Mouse (Mus musculus) C2C12 (cell line): Measurements from ENCODE around the gene Eif1.

Experiments
- CEBPB ChIP-seq: IDR thresholded peaks from one replicate; pipeline ENCODE4 v1.6.1; 2011; ENCODE audit warnings: low read depth, mild to moderate bottlenecking, control low read depth, moderate library complexity
- CTCF ChIP-seq: IDR thresholded peaks from one replicate; pipeline ENCODE4 v1.5.1; 2011; ENCODE audit not compliant: control insufficient read depth, insufficient read depth, insufficient read length
- FOSL1 ChIP-seq: IDR thresholded peaks from one replicate; pipeline ENCODE4 v1.8.0; 2011; ENCODE audit warnings: mild to moderate bottlenecking, low read length; ENCODE audit not compliant: poor library complexity, insufficient read depth, severe bottlenecking
- MAX ChIP-seq: IDR thresholded peaks from one replicate; pipeline ENCODE4 v1.6.1; 2011; ENCODE audit warnings: mild to moderate bottlenecking, control low read depth
- MYOD1 ChIP-seq: IDR thresholded peaks from one replicate; pipeline ENCODE4 v1.6.1; 2011; ENCODE audit warnings: low read depth; ENCODE audit not compliant: control insufficient read depth, insufficient read length
- MYOG ChIP-seq: IDR thresholded peaks from one replicate; pipeline ENCODE4 v1.6.1; 2011; ENCODE audit not compliant: control insufficient read depth, insufficient read length; ENCODE audit errors: extremely low read depth
- USF1 ChIP-seq: IDR thresholded peaks from one replicate; pipeline ENCODE4 v1.6.1; 2011; ENCODE audit warnings: low read depth, mild to moderate bottlenecking, control low read depth, moderate library complexity

GRCm38 (mm10) chr11:100320172-100320630 is 516 bp downstream of the Eif1 start:
- no peak for TF ChIP-seq CTCF
- TF ChIP-seq MAX = peak; percentile 93
- TF ChIP-seq USF1 = peak; percentile 97
- TF ChIP-seq FOSL1 = no peak
- TF ChIP-seq CEBPB = peak; percentile 85
- TF ChIP-seq MYOG = no peak
- no peak for TF ChIP-seq MYOD1
